Mouse (Mus musculus) liver, embryonic 11.5 days (tissue): ENCODE results near the gene Rbfox1. TPM values are rescaled to one million over a fixed set of nuclear protein-coding genes. Genes with fewer than 3 reads are reported as not detected.

Source experiments
- ATAC-seq: fragments of 200-750 bp; cut with Nextera tagmentation; replicated peaks from 2 replicates; pipeline ENCODE4 v1.8.0; 2017; ENCODE audit warnings: moderate number of reproducible peaks, mild to moderate bottlenecking, moderate TSS enrichment, moderate library complexity; ENCODE audit not compliant: low FRiP score
- DNase-seq: peaks from one replicate; pipeline ENCODE4 v3.0.0-alpha.2; 2017; ENCODE audit warnings: low spot score
- H3K27ac ChIP-seq: fragments of 300-500 bp; sonication (generic); 2 replicates; pipeline ENCODE4 v1.5.1; 2014; ENCODE audit warnings: mild to moderate bottlenecking, low read depth, low read length, control low read depth
- H3K27me3 ChIP-seq: fragments of 300-500 bp; sonication (generic); replicated peaks from 2 replicates; pipeline ENCODE4 v1.6.1; 2014; ENCODE audit warnings: low read length, mixed read lengths; ENCODE audit not compliant: control insufficient read depth, insufficient read depth
- H3K36me3 ChIP-seq: fragments of 300-500 bp; sonication (generic); 2 replicates; pipeline ENCODE4 v1.6.1; 2014; ENCODE audit warnings: mild to moderate bottlenecking, low read length, moderate library complexity, mixed read lengths; ENCODE audit not compliant: control insufficient read depth, insufficient read depth
- H3K4me1 ChIP-seq: fragments of 300-500 bp; sonication (generic); replicated peaks from 2 replicates; pipeline ENCODE4 v1.6.1; 2014; ENCODE audit warnings: low read length, mixed read lengths; ENCODE audit not compliant: control insufficient read depth, insufficient read depth
- H3K4me2 ChIP-seq: fragments of 300-500 bp; sonication (generic); 2 replicates; pipeline ENCODE4 v1.6.1; 2014; ENCODE audit warnings: mild to moderate bottlenecking, control low read depth, moderate library complexity
- H3K4me3 ChIP-seq: fragments of 300-500 bp; sonication (generic); 2 replicates; pipeline ENCODE4 v1.5.1; 2014; ENCODE audit warnings: low read depth, low read length, control low read depth
- H3K9ac ChIP-seq: fragments of 300-500 bp; sonication (generic); 2 replicates; pipeline ENCODE4 v1.6.1; 2014; ENCODE audit warnings: low read depth, low read length, control low read depth
- H3K9me3 ChIP-seq: fragments of 300-500 bp; sonication (generic); 2 replicates; pipeline ENCODE4 v1.6.1; 2016; ENCODE audit warnings: low read length, inconsistent platforms, mixed read lengths; ENCODE audit not compliant: control insufficient read depth
- WGBS: fragments of 180-500 bp; shearing (Covaris S2); extraction: QIAGEN DNeasy Blood & Tissue Kit; methylation state at CpG from one replicate; pipeline ENCODE4 v1.1.7; 2014; 5-methylcytosine and 5-hydroxymethylcytosine counted together
- polyA plus RNA-seq: library from polyadenylated mRNA; unstranded; fragments of >200 nt; fragmentation: Nextera tagmentation; extraction: Ambion mirVana; gene quantifications from 2 replicates; pipeline ENCODE4 v1.2.1, GENCODE M21; 2014

Gene Rbfox1
- 1.2 and 1.4 TPM in 2 replicates for polyA plus RNA-seq

GRCm38 (mm10) chr16:5884746-5885689 is at the start of gene Rbfox1:
Gene Rbfox1 (plus strand): TSS chr16:5885355.
- H3K27me3 ChIP-seq, result peaks cover 25% of the 10 kb centered on the region
- no peaks in the 10 kb centered on the region for H3K36me3 ChIP-seq
- H3K4me2 ChIP-seq, result peak within 1 kb of the TSS; percentile 36
- DNase-seq (no peak), ATAC-seq (no peak)
- H3K4me1 ChIP-seq, result no peaks in the 10 kb centered on the region
- no peak within 1 kb of the TSS for H3K9ac ChIP-seq
- no peaks in the 10 kb centered on the region for H3K9me3 ChIP-seq
- WGBS, result 1% methylated on average over 65 of the region's 69 CpGs
- H3K4me3 ChIP-seq, result peak within 1 kb of the TSS; percentile 26; the same call in 1 of the 2 replicates
- H3K27ac ChIP-seq, result no peak within 1 kb of the TSS

- DNase-seq, result no peak
- H3K4me1 ChIP-seq, result no peaks in the 10 kb centered on the region
- H3K27me3 ChIP-seq, result no peaks in the 10 kb centered on the region
- no peaks in the 10 kb centered on the region for H3K9me3 ChIP-seq
- H3K36me3 ChIP-seq, result no peaks in the 10 kb centered on the region
- ATAC-seq, result no peak
- H3K4me2 ChIP-seq, result no peak overlapping the region
- H3K27ac ChIP-seq, result no peak overlapping the region
- 76% methylated on average over 2 of the region's 2 CpGs for WGBS
- H3K4me3 ChIP-seq, result no peak overlapping the region
- H3K9ac ChIP-seq, result no peak overlapping the region
Observed at GRCm38 (mm10) chr16:5836744-5837143, 48.4 kb upstream of the Rbfox1 start.

- Histone ChIP-seq H3K9me3 (no peaks in the 10 kb centered on the region), H3K4me3 (no peak overlapping the region), H3K4me1 (no peaks in the 10 kb centered on the region), H3K27me3 (no peaks in the 10 kb centered on the region), H3K27ac (no peak overlapping the region), H3K36me3 (no peaks in the 10 kb centered on the region), H3K4me2 (no peak overlapping the region), H3K9ac (no peak overlapping the region)
- no peak for DNase-seq
- WGBS, result 72% methylated on average over 5 of the region's 5 CpGs
- no peak for ATAC-seq
Observed at GRCm38 (mm10) chr16:5841167-5841566, 44.0 kb upstream of the Rbfox1 start.

- Histone ChIP-seq H3K27me3 (no peaks in the 10 kb centered on the region), H3K36me3 (no peaks in the 10 kb centered on the region), H3K4me3 (no peak overlapping the region), H3K4me1 (no peaks in the 10 kb centered on the region), H3K9me3 (no peaks in the 10 kb centered on the region), H3K9ac (no peak overlapping the region), H3K27ac (no peak overlapping the region), H3K4me2 (no peak overlapping the region)
- no peak for ATAC-seq
- DNase-seq, result no peak
- 53% methylated on average over 11 of the region's 11 CpGs for WGBS
Observed at GRCm38 (mm10) chr16:5845645-5846044, 39.5 kb upstream of the Rbfox1 start.

GRCm38 (mm10) chr16:5853055-5853454 is 32.1 kb upstream of the Rbfox1 start:
- no peaks in the 10 kb centered on the region for H3K27me3 ChIP-seq
- 89% methylated on average over 2 of the region's 2 CpGs for WGBS
- no peaks in the 10 kb centered on the region for H3K9me3 ChIP-seq
- no peak overlapping the region for H3K27ac ChIP-seq
- DNase-seq, result no peak
- H3K4me2 ChIP-seq, result no peak overlapping the region
- H3K4me1 ChIP-seq, result no peaks in the 10 kb centered on the region
- H3K9ac ChIP-seq, result no peak overlapping the region
- ATAC-seq, result no peak
- H3K4me3 ChIP-seq, result no peak overlapping the region
- no peaks in the 10 kb centered on the region for H3K36me3 ChIP-seq

GRCm38 (mm10) chr16:5864350-5864749 is 20.8 kb upstream of the Rbfox1 start:
- ATAC-seq, result no peak
- WGBS, result 92% methylated on average over 4 of the region's 4 CpGs

GRCm38 (mm10) chr16:5866966-5867365 is 18.2 kb upstream of the Rbfox1 start:
- no peak overlapping the region for H3K27ac ChIP-seq
- H3K36me3 ChIP-seq, result no peaks in the 10 kb centered on the region
- WGBS, result 61% methylated on average over 1 of the region's 1 CpGs
- no peaks in the 10 kb centered on the region for H3K9me3 ChIP-seq
- no peak overlapping the region for H3K9ac ChIP-seq
- H3K4me2 ChIP-seq, result no peak overlapping the region
- no peak overlapping the region for H3K4me3 ChIP-seq
- ATAC-seq (no peak), DNase-seq (no peak)
- no peaks in the 10 kb centered on the region for H3K4me1 ChIP-seq
- H3K27me3 ChIP-seq, result no peaks in the 10 kb centered on the region

More at GRCm38 (mm10) chr16:5864350-5864749, 20.8 kb upstream of the Rbfox1 start:
- no peaks in the 10 kb centered on the region for H3K27me3 ChIP-seq
- H3K4me3 ChIP-seq, result no peak overlapping the region
- H3K4me2 ChIP-seq, result no peak overlapping the region
- DNase-seq, result no peak
- H3K27ac ChIP-seq, result no peak overlapping the region
- H3K4me1 ChIP-seq, result no peaks in the 10 kb centered on the region
- no peak overlapping the region for H3K9ac ChIP-seq
- no peaks in the 10 kb centered on the region for H3K36me3 ChIP-seq
- no peaks in the 10 kb centered on the region for H3K9me3 ChIP-seq

- Histone ChIP-seq H3K36me3 (no peaks in the 10 kb centered on the region), H3K9me3 (no peaks in the 10 kb centered on the region), H3K27me3 (no peaks in the 10 kb centered on the region), H3K4me2 (no peak overlapping the region), H3K4me1 (no peaks in the 10 kb centered on the region), H3K9ac (no peak overlapping the region), H3K4me3 (no peak overlapping the region), H3K27ac (no peak overlapping the region)
- WGBS, result 72% methylated on average over 3 of the region's 3 CpGs
- ATAC-seq (no peak), DNase-seq (no peak)
Observed at GRCm38 (mm10) chr16:5870391-5870790, 14.8 kb upstream of the Rbfox1 start.

- Histone ChIP-seq H3K4me2 (no peak overlapping the region), H3K27ac (no peak overlapping the region), H3K4me3 (no peak overlapping the region), H3K4me1 (no peaks in the 10 kb centered on the region), H3K27me3 (peaks cover 25% of the 10 kb centered on the region), H3K9ac (no peak overlapping the region), H3K36me3 (no peaks in the 10 kb centered on the region), H3K9me3 (no peaks in the 10 kb centered on the region)
- ATAC-seq (no peak), DNase-seq (peak; percentile 43)
- WGBS, result 0% methylated on average over 4 of the region's 4 CpGs
Observed at GRCm38 (mm10) chr16:5881820-5882219, 3.3 kb upstream of the Rbfox1 start.
